Mouse (Mus musculus) embryonic facial prominence, embryonic 11.5 days (tissue): ENCODE data around the gene Golga1. TPM values are rescaled to one million over a fixed set of nuclear protein-coding genes. Genes with fewer than 3 reads are reported as not detected.

Experiments used
- ATAC-seq: fragments of 200-750 bp; cut with Nextera tagmentation; replicated peaks from 2 replicates; pipeline ENCODE4 v1.8.0; 2017; ENCODE audit warnings: low read depth; ENCODE audit not compliant: insufficient number of reproducible peaks, low FRiP score, low TSS enrichment
- DNase-seq: peaks from one replicate; pipeline ENCODE4 v3.0.0-alpha.2; 2015; ENCODE audit warnings: low spot score
- H3K27ac ChIP-seq: fragments of 300-500 bp; sonication (generic); replicated peaks from 2 replicates; pipeline ENCODE4 v1.5.1; 2014; ENCODE audit warnings: mild to moderate bottlenecking, low read depth, low read length, control low read depth
- H3K27me3 ChIP-seq: fragments of 300-500 bp; sonication (generic); 2 replicates; pipeline ENCODE4 v1.6.1; 2014; ENCODE audit warnings: mild to moderate bottlenecking, low read length, moderate library complexity, mixed read lengths; ENCODE audit not compliant: control insufficient read depth, insufficient read depth
- H3K36me3 ChIP-seq: fragments of 300-500 bp; sonication (generic); replicated peaks from 2 replicates; pipeline ENCODE4 v1.6.1; 2014; ENCODE audit warnings: low read depth, mild to moderate bottlenecking, low read length, moderate library complexity, mixed read lengths; ENCODE audit not compliant: control insufficient read depth, insufficient read depth
- H3K4me1 ChIP-seq: fragments of 300-500 bp; sonication (generic); 2 replicates; pipeline ENCODE4 v1.6.1; 2014; ENCODE audit warnings: low read length, mixed read lengths; ENCODE audit not compliant: control insufficient read depth, insufficient read depth
- H3K4me2 ChIP-seq: fragments of 300-500 bp; sonication (generic); 2 replicates; pipeline ENCODE4 v1.6.1; 2014; ENCODE audit warnings: low read depth, mild to moderate bottlenecking, control low read depth, low read length, moderate library complexity
- H3K4me3 ChIP-seq: fragments of 300-500 bp; sonication (generic); 2 replicates; pipeline ENCODE4 v1.5.1; 2014; ENCODE audit warnings: low read depth, low read length, control low read depth
- H3K9ac ChIP-seq: fragments of 300-500 bp; sonication (generic); replicated peaks from 2 replicates; pipeline ENCODE4 v1.6.1; 2014; ENCODE audit warnings: mild to moderate bottlenecking, control low read depth, low read length
- H3K9me3 ChIP-seq: fragments of 300-500 bp; sonication (generic); replicated peaks from 2 replicates; pipeline ENCODE4 v1.6.1; 2016; ENCODE audit warnings: mild to moderate bottlenecking, low read length, inconsistent platforms, mixed read lengths; ENCODE audit not compliant: control insufficient read depth
- WGBS: fragments of 180-500 bp; shearing (Covaris S2); extraction: QIAGEN DNeasy Blood & Tissue Kit; methylation state at CpG from one replicate; pipeline ENCODE4 v1.1.7; 2014; 5-methylcytosine and 5-hydroxymethylcytosine counted together
- polyA plus RNA-seq: library from polyadenylated mRNA; unstranded; fragments of >200 nt; fragmentation: Nextera tagmentation; extraction: Ambion mirVana; gene quantifications from 2 replicates; pipeline ENCODE4 v1.2.1, GENCODE M21; 2014

The Golga1 gene
- polyA plus RNA-seq, 1 experiment from 2014 or later = 33.4 TPM

DNA sequence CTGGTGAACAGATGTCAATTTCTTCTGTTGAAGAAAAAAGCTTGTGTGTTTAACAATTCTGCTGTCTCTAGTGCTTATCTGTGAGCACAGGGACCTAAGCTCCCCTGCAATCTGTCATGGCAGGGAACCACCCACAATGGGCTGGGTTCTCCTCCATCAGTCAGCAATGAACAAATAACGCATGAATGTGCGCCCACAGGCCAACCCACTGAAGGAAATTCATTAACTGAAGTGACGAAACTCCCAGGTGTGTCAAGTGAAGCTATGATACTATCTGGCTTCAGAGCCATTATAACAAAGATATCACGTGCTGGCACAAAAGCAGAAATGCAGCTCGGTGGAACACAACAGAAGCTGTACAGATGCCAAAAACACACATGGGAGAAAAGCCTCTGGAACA, 95.3 kb downstream of the Golga1 start:
- Histone ChIP-seq H3K27ac (no peak overlapping the region), H3K9me3 (no peaks in the 10 kb centered on the region), H3K4me1 (no peaks in the 10 kb centered on the region), H3K9ac (no peak overlapping the region), H3K27me3 (no peaks in the 10 kb centered on the region), H3K4me3 (no peak overlapping the region), H3K36me3 (no peaks in the 10 kb centered on the region), H3K4me2 (no peak overlapping the region)
- WGBS = 82% methylated on average over 5 of the region's 5 CpGs
- DNase-seq (no peak), ATAC-seq (no peak)

DNA sequence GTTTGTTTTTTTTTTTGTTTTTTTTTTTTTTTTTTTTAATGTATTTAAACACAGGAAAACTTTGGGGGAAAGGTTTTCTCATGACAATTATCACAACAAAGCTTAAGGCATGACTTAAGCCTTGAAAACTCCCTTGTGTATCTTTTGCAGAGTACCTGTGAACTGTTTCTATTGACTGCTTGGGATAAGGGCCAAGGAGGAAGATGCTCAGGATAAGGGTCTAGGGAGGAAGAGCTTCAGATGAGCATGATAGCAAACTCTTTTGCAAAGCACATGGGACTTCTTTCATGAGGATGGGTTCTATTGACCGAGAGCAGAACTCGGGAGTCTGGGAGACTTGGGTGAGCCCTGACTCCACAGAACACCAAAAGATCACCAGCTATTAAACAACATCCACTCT, 95.7 kb downstream of the Golga1 start:
- no peak overlapping the region for H3K9ac ChIP-seq
- H3K36me3 ChIP-seq = no peaks in the 10 kb centered on the region
- H3K27me3 ChIP-seq = no peaks in the 10 kb centered on the region
- 94% methylated on average over 2 of the region's 2 CpGs for WGBS
- DNase-seq (no peak), ATAC-seq (no peak)
- no peak overlapping the region for H3K4me3 ChIP-seq
- no peak overlapping the region for H3K4me2 ChIP-seq
- H3K9me3 ChIP-seq = no peaks in the 10 kb centered on the region
- no peaks in the 10 kb centered on the region for H3K4me1 ChIP-seq
- H3K27ac ChIP-seq = no peak overlapping the region

Other genes with a start within 250 kb of the Golga1 start
- 2.2 and 2.5 TPM in 2 replicates for gene Nr6a1, start 137.9 kb downstream of the Golga1 start, polyA plus RNA-seq
- gene Olfml2a, start 133.6 kb downstream of the Golga1 start, polyA plus RNA-seq = 2.3 and 2.5 TPM in 2 replicates
- 0.85 and 1.7 TPM in 2 replicates for gene Wdr38, start 68.1 kb downstream of the Golga1 start, polyA plus RNA-seq
- 140 TPM in 2 replicates for gene Arpc5l, start 60.2 kb downstream of the Golga1 start, polyA plus RNA-seq
- gene Rpl35, start 59.9 kb downstream of the Golga1 start, polyA plus RNA-seq = 1,128 and 1,148 TPM in 2 replicates
- gene Scai, start 125.2 kb upstream of the Golga1 start, polyA plus RNA-seq = 8.1 and 9.3 TPM in 2 replicates
- 85.9 and 90.5 TPM in 2 replicates for gene Ppp6c, start 160.9 kb upstream of the Golga1 start, polyA plus RNA-seq